Mouse (Mus musculus): ENCODE measurements around the gene Gm17467. TPM values are rescaled to one million over a fixed set of nuclear protein-coding genes. Genes with fewer than 3 reads are reported as not detected.
"Not testable (repeated sequence)": the region's sequence is repeated elsewhere in the genome, so short reads cannot be mapped to it uniquely, and the experiment has no call there.

The Gm17467 gene
- not detected in 2 replicates for polyA plus RNA-seq (2012; rRNA removed)

GRCm38 (mm10) chrX:123704691-123705090 is at the start of gene Gm17467:
TSS of gene Gm17467 (minus strand) at chrX:123704791.
- H3K27me3 ChIP-seq (ENCODE audit: control insufficient read depth, insufficient read depth, low read length); H3K27ac ChIP-seq (ENCODE audit: control insufficient read depth, insufficient read depth, low read length); H3K36me3 ChIP-seq (ENCODE audit: control insufficient read depth, insufficient read depth, low read length); DNase-seq; H3K4me3 ChIP-seq (ENCODE audit: control insufficient read depth, insufficient read depth, low read length); H3K4me1 ChIP-seq (replicated peaks; ENCODE audit: control insufficient read depth, insufficient read depth, low read length): not testable (repeated sequence)
- no CpG with 5 or more reads among the region's 3 CpGs for WGBS

Other genes with a start within 250 kb of the Gm17467 start
- not detected in 2 replicates for gene Cldn34c2, start 123.1 kb downstream of the Gm17467 start, polyA plus RNA-seq (2012; rRNA removed)
- not detected in 2 replicates for gene Cldn34c3, start 88.9 kb upstream of the Gm17467 start, polyA plus RNA-seq (2012; rRNA removed)

Data from thymus, adult 2 months (tissue).